Mouse (Mus musculus) stomach, embryonic 16.5 days (tissue): ENCODE results near the gene Prkcz. TPM values are rescaled to one million over a fixed set of nuclear protein-coding genes. Genes with fewer than 3 reads are reported as not detected.

Experiments
- ATAC-seq: fragments of 200-750 bp; cut with Nextera tagmentation; 2 replicates; pipeline ENCODE4 v1.8.0; 2017; ENCODE audit warnings: moderate number of reproducible peaks, moderate TSS enrichment; ENCODE audit not compliant: insufficient read depth, low FRiP score
- H3K27ac ChIP-seq: fragments of 300-500 bp; sonication (generic); 2 replicates; pipeline ENCODE4 v1.5.1; 2014; ENCODE audit warnings: low read length
- H3K27me3 ChIP-seq: fragments of 300-500 bp; sonication (generic); 2 replicates; pipeline ENCODE4 v1.6.1; 2014; ENCODE audit warnings: low read length, control low read depth, mixed read lengths; ENCODE audit not compliant: control insufficient read depth, insufficient read depth
- H3K36me3 ChIP-seq: fragments of 300-500 bp; sonication (generic); 2 replicates; pipeline ENCODE4 v1.6.1; 2014; ENCODE audit warnings: low read length; ENCODE audit not compliant: control insufficient read depth, insufficient read depth
- H3K4me1 ChIP-seq: fragments of 300-500 bp; sonication (generic); 2 replicates; pipeline ENCODE4 v1.6.1; 2014; ENCODE audit warnings: low read length, control low read depth, mixed read lengths; ENCODE audit not compliant: control insufficient read depth, insufficient read depth
- H3K4me2 ChIP-seq: fragments of 300-500 bp; sonication (generic); 2 replicates; pipeline ENCODE4 v1.6.1; 2014; ENCODE audit warnings: low read depth, low read length, mixed read lengths
- H3K4me3 ChIP-seq: fragments of 300-500 bp; sonication (generic); replicated peaks from 2 replicates; pipeline ENCODE4 v1.5.1; 2014; ENCODE audit warnings: mild to moderate bottlenecking, low read length
- H3K9ac ChIP-seq: fragments of 300-500 bp; sonication (generic); 2 replicates; pipeline ENCODE4 v1.6.1; 2014; ENCODE audit warnings: low read length
- H3K9me3 ChIP-seq: fragments of 300-500 bp; sonication (generic); replicated peaks from 2 replicates; pipeline ENCODE4 v1.6.1; 2016; ENCODE audit warnings: low read length, control low read depth; ENCODE audit not compliant: control insufficient read depth
- WGBS: fragments of 180-500 bp; shearing (Covaris S2); extraction: QIAGEN DNeasy Blood & Tissue Kit; methylation state at CpG from one replicate; pipeline ENCODE4 v1.1.7; 2014; 5-methylcytosine and 5-hydroxymethylcytosine counted together
- polyA plus RNA-seq: library from polyadenylated mRNA; unstranded; fragments of >200 nt; fragmentation: Nextera tagmentation; extraction: Ambion mirVana; gene quantifications from 2 replicates; pipeline ENCODE4 v1.2.1, GENCODE M21; 2015

Gene Prkcz
- 16.7 and 16.8 TPM in 2 replicates for polyA plus RNA-seq

GRCm38 (mm10) chr4:155361303-155361791 is at the start of gene Prkcz:
Gene Prkcz, minus strand, starts transcription at chr4:155361361.
- Histone ChIP-seq H3K4me1 (peaks cover 4% of the 10 kb centered on the region; the same call in 1 of the 2 replicates), H3K4me3 (peak within 1 kb of the TSS; percentile 55), H3K9ac (peak within 1 kb of the TSS; percentile 67), H3K9me3 (no peaks in the 10 kb centered on the region), H3K27me3 (peaks cover 36% of the 10 kb centered on the region), H3K36me3 (no peaks in the 10 kb centered on the region), H3K4me2 (peak within 1 kb of the TSS; percentile 50), H3K27ac (peak within 1 kb of the TSS; percentile 49)
- ATAC-seq: peak; percentile 97
- under 1% methylated on average over 50 of the region's 51 CpGs for WGBS

- Histone ChIP-seq H3K9ac (peak within 1 kb of the TSS; percentile 64), H3K4me2 (peak within 1 kb of the TSS; percentile 78), H3K36me3 (no peaks in the 10 kb centered on the region), H3K27ac (no peak within 1 kb of the TSS), H3K4me3 (peak within 1 kb of the TSS; percentile 55), H3K4me1 (peaks cover 5% of the 10 kb centered on the region; the same call in 1 of the 2 replicates), H3K9me3 (no peaks in the 10 kb centered on the region; the same call in 1 of the 2 replicates), H3K27me3 (no peaks in the 10 kb centered on the region)
- WGBS: 1% methylated on average over 35 of the region's 35 CpGs
- peak; percentile 87 for ATAC-seq
These were observed 48.1 kb upstream of the Prkcz start, which contains the start of gene Cfap74 for GRCm38 (mm10) chr4:155409058-155409776. Gene Cfap74, plus strand, starts transcription at chr4:155409190.

- WGBS: 1% methylated on average over 8 of the region's 8 CpGs
- peaks cover 5% of the 10 kb centered on the region; the same call in 1 of the 2 replicates for H3K4me1 ChIP-seq
- H3K36me3 ChIP-seq: no peaks in the 10 kb centered on the region
- H3K9ac ChIP-seq: peak overlapping the region; percentile 64; the same call in 1 of the 2 replicates
- peak; percentile 37; the same call in 1 of the 2 replicates for ATAC-seq
- no peaks in the 10 kb centered on the region; the same call in 1 of the 2 replicates for H3K9me3 ChIP-seq
- no peaks in the 10 kb centered on the region for H3K27me3 ChIP-seq
- H3K4me3 ChIP-seq: peak overlapping the region; percentile 55
- H3K4me2 ChIP-seq: peak overlapping the region; percentile 78
- no peak overlapping the region for H3K27ac ChIP-seq
These were observed 47.5 kb upstream of the Prkcz start for GRCm38 (mm10) chr4:155408695-155409057.

- WGBS: 84% methylated on average over 1 of the region's 1 CpGs
These were observed 41.3 kb upstream of the Prkcz start for GRCm38 (mm10) chr4:155402489-155402888.

GRCm38 (mm10) chr4:155401121-155401520 is 40.0 kb upstream of the Prkcz start:
- H3K4me1 ChIP-seq: no peaks in the 10 kb centered on the region
- H3K9ac ChIP-seq: no peak overlapping the region
- 62% methylated on average over 7 of the region's 7 CpGs for WGBS
- H3K36me3 ChIP-seq: no peaks in the 10 kb centered on the region
- ATAC-seq: no peak
- H3K9me3 ChIP-seq: no peaks in the 10 kb centered on the region; the same call in 1 of the 2 replicates
- H3K27ac ChIP-seq: no peak overlapping the region
- H3K4me2 ChIP-seq: no peak overlapping the region
- peaks cover 18% of the 10 kb centered on the region for H3K27me3 ChIP-seq
- no peak overlapping the region for H3K4me3 ChIP-seq

More at GRCm38 (mm10) chr4:155402489-155402888, 41.3 kb upstream of the Prkcz start:
- H3K36me3 ChIP-seq: no peaks in the 10 kb centered on the region
- peaks cover 10% of the 10 kb centered on the region for H3K27me3 ChIP-seq
- H3K4me3 ChIP-seq: no peak overlapping the region
- H3K9ac ChIP-seq: no peak overlapping the region
- no peak for ATAC-seq
- H3K27ac ChIP-seq: no peak overlapping the region
- H3K4me1 ChIP-seq: no peaks in the 10 kb centered on the region
- no peak overlapping the region for H3K4me2 ChIP-seq
- no peaks in the 10 kb centered on the region; the same call in 1 of the 2 replicates for H3K9me3 ChIP-seq

GRCm38 (mm10) chr4:155398222-155398540 is 37.0 kb upstream of the Prkcz start:
- no peak overlapping the region for H3K9ac ChIP-seq
- H3K27ac ChIP-seq: no peak overlapping the region
- H3K9me3 ChIP-seq: no peaks in the 10 kb centered on the region
- peaks cover 18% of the 10 kb centered on the region for H3K27me3 ChIP-seq
- peak overlapping the region; percentile 43 for H3K4me3 ChIP-seq
- no peak for ATAC-seq
- H3K4me2 ChIP-seq: peak overlapping the region; percentile 75
- no peaks in the 10 kb centered on the region for H3K36me3 ChIP-seq
- 5% methylated on average over 9 of the region's 9 CpGs for WGBS
- no peaks in the 10 kb centered on the region for H3K4me1 ChIP-seq

- Histone ChIP-seq H3K27me3 (peaks cover 18% of the 10 kb centered on the region), H3K4me3 (peak within 1 kb of the TSS; percentile 43), H3K9ac (no peak within 1 kb of the TSS), H3K36me3 (no peaks in the 10 kb centered on the region), H3K4me1 (no peaks in the 10 kb centered on the region), H3K9me3 (no peaks in the 10 kb centered on the region), H3K27ac (no peak within 1 kb of the TSS), H3K4me2 (peak within 1 kb of the TSS; percentile 75)
- under 1% methylated on average over 56 of the region's 57 CpGs for WGBS
- ATAC-seq: peak; percentile 72; the same call in 1 of the 2 replicates
These were observed 36.5 kb upstream of the Prkcz start, which contains the start of gene Gabrd for GRCm38 (mm10) chr4:155397511-155398221. Gene Gabrd, minus strand, starts transcription at chr4:155398112.

GRCm38 (mm10) chr4:155396751-155397150 is 35.6 kb upstream of the Prkcz start:
- H3K4me3 ChIP-seq: no peak overlapping the region

GRCm38 (mm10) chr4:155395471-155395870 is 34.3 kb upstream of the Prkcz start:
- no peak for ATAC-seq
- no peak overlapping the region for H3K4me3 ChIP-seq
- H3K27me3 ChIP-seq: peaks cover 18% of the 10 kb centered on the region
- no peaks in the 10 kb centered on the region for H3K9me3 ChIP-seq
- H3K36me3 ChIP-seq: no peaks in the 10 kb centered on the region
- H3K4me2 ChIP-seq: no peak overlapping the region
- 87% methylated on average over 5 of the region's 5 CpGs for WGBS
- no peak overlapping the region for H3K27ac ChIP-seq
- no peaks in the 10 kb centered on the region for H3K4me1 ChIP-seq
- no peak overlapping the region for H3K9ac ChIP-seq

More at GRCm38 (mm10) chr4:155396751-155397150, 35.6 kb upstream of the Prkcz start:
- H3K4me2 ChIP-seq: no peak overlapping the region
- no peak for ATAC-seq
- H3K4me1 ChIP-seq: no peaks in the 10 kb centered on the region
- no peaks in the 10 kb centered on the region for H3K9me3 ChIP-seq
- H3K36me3 ChIP-seq: no peaks in the 10 kb centered on the region
- H3K27me3 ChIP-seq: peaks cover 18% of the 10 kb centered on the region
- no peak overlapping the region for H3K9ac ChIP-seq
- 86% methylated on average over 4 of the region's 4 CpGs for WGBS
- H3K27ac ChIP-seq: no peak overlapping the region
